Mouse (Mus musculus): ENCODE data around the gene Wdr20. TPM values are rescaled to one million over a fixed set of nuclear protein-coding genes. Genes with fewer than 3 reads are reported as not detected.

Wdr20 gene
- polyA plus RNA-seq, 1 experiment from 2014 or later = 24.5 TPM

GRCm38 (mm10) chr12:110822366-110822765 lies 84.6 kb downstream of the Wdr20 start:
- ATAC-seq (ENCODE audit: insufficient number of reproducible peaks, low FRiP score, low TSS enrichment, low read depth) = no peak
- Histone ChIP-seq H3K9ac (no peak overlapping the region), H3K4me1 (no peaks in the 10 kb centered on the region), H3K27me3 (no peaks in the 10 kb centered on the region), H3K4me3 (replicated peaks) (no peak overlapping the region), H3K9me3 (replicated peaks) (no peaks in the 10 kb centered on the region), H3K36me3 (no peaks in the 10 kb centered on the region), H3K4me2 (replicated peaks) (no peak overlapping the region), H3K27ac (replicated peaks) (no peak overlapping the region)
- 86% methylated on average over 7 of the region's 7 CpGs for WGBS

- Histone ChIP-seq H3K4me3 (replicated peaks) (no peak overlapping the region), H3K27ac (replicated peaks) (no peak overlapping the region), H3K36me3 (no peaks in the 10 kb centered on the region), H3K27me3 (no peaks in the 10 kb centered on the region), H3K4me1 (no peaks in the 10 kb centered on the region), H3K9ac (no peak overlapping the region), H3K9me3 (replicated peaks) (no peaks in the 10 kb centered on the region), H3K4me2 (replicated peaks) (no peak overlapping the region)
- WGBS = 94% methylated on average over 4 of the region's 4 CpGs
- no peak for ATAC-seq (ENCODE audit: insufficient number of reproducible peaks, low FRiP score, low TSS enrichment, low read depth)
Measured at GRCm38 (mm10) chr12:110828908-110829307, 91.2 kb downstream of the Wdr20 start.

GRCm38 (mm10) chr12:110830293-110831024 lies 92.7 kb downstream of the Wdr20 start:
- Histone ChIP-seq H3K4me2 (replicated peaks) (no peak overlapping the region), H3K27ac (replicated peaks) (no peak overlapping the region), H3K36me3 (no peaks in the 10 kb centered on the region), H3K27me3 (no peaks in the 10 kb centered on the region), H3K9ac (no peak overlapping the region), H3K4me3 (replicated peaks) (no peak overlapping the region), H3K4me1 (no peaks in the 10 kb centered on the region), H3K9me3 (replicated peaks) (no peaks in the 10 kb centered on the region)
- 78% methylated on average over 9 of the region's 11 CpGs for WGBS
- ATAC-seq (ENCODE audit: insufficient number of reproducible peaks, low FRiP score, low TSS enrichment, low read depth) = no peak

GRCm38 (mm10) chr12:110835182-110835581 lies 97.4 kb downstream of the Wdr20 start:
- Histone ChIP-seq H3K27ac (replicated peaks) (no peak overlapping the region), H3K9ac (no peak overlapping the region), H3K9me3 (replicated peaks) (no peaks in the 10 kb centered on the region), H3K4me3 (replicated peaks) (no peak overlapping the region), H3K27me3 (no peaks in the 10 kb centered on the region), H3K4me1 (peaks cover 14% of the 10 kb centered on the region), H3K36me3 (no peaks in the 10 kb centered on the region), H3K4me2 (replicated peaks) (no peak overlapping the region)
- WGBS = 99% methylated on average over 3 of the region's 3 CpGs
- no peak for ATAC-seq (ENCODE audit: insufficient number of reproducible peaks, low FRiP score, low TSS enrichment, low read depth)

- Histone ChIP-seq H3K27ac (replicated peaks) (peak overlapping the region; percentile 35; the same call in 1 of the 2 replicates), H3K9ac (no peak overlapping the region), H3K4me1 (peaks cover 14% of the 10 kb centered on the region), H3K36me3 (no peaks in the 10 kb centered on the region), H3K4me3 (replicated peaks) (no peak overlapping the region), H3K27me3 (no peaks in the 10 kb centered on the region), H3K9me3 (replicated peaks) (no peaks in the 10 kb centered on the region), H3K4me2 (replicated peaks) (no peak overlapping the region)
- ATAC-seq (ENCODE audit: insufficient number of reproducible peaks, low FRiP score, low TSS enrichment, low read depth) = no peak
- 35% methylated on average over 6 of the region's 6 CpGs for WGBS
Measured at GRCm38 (mm10) chr12:110836729-110837128, 99.0 kb downstream of the Wdr20 start.

GRCm38 (mm10) chr12:110837192-110837841 lies 99.6 kb downstream of the Wdr20 start:
- no peaks in the 10 kb centered on the region for H3K9me3 ChIP-seq (replicated peaks)
- no peak overlapping the region for H3K4me3 ChIP-seq (replicated peaks)
- WGBS = 28% methylated on average over 5 of the region's 5 CpGs

GRCm38 (mm10) chr12:110837850-110838249 lies 100.1 kb downstream of the Wdr20 start:
- no peaks in the 10 kb centered on the region for H3K27me3 ChIP-seq
- H3K4me1 ChIP-seq = peaks cover 14% of the 10 kb centered on the region
- H3K4me2 ChIP-seq (replicated peaks) = no peak overlapping the region
- H3K27ac ChIP-seq (replicated peaks) = no peak overlapping the region
- no peak for ATAC-seq (ENCODE audit: insufficient number of reproducible peaks, low FRiP score, low TSS enrichment, low read depth)
- no peaks in the 10 kb centered on the region for H3K36me3 ChIP-seq
- H3K9me3 ChIP-seq (replicated peaks) = no peaks in the 10 kb centered on the region
- no peak overlapping the region for H3K9ac ChIP-seq
- 81% methylated on average over 8 of the region's 8 CpGs for WGBS
- H3K4me3 ChIP-seq (replicated peaks) = no peak overlapping the region

More at GRCm38 (mm10) chr12:110837192-110837841, 99.6 kb downstream of the Wdr20 start:
- no peak for ATAC-seq (ENCODE audit: insufficient number of reproducible peaks, low FRiP score, low TSS enrichment, low read depth)
- no peak overlapping the region for H3K9ac ChIP-seq
- no peak overlapping the region for H3K4me2 ChIP-seq (replicated peaks)
- peak overlapping the region; percentile 35 for H3K27ac ChIP-seq (replicated peaks)
- no peaks in the 10 kb centered on the region for H3K27me3 ChIP-seq
- peaks cover 14% of the 10 kb centered on the region for H3K4me1 ChIP-seq
- H3K36me3 ChIP-seq = no peaks in the 10 kb centered on the region

- peak within 1 kb of the TSS; percentile 49 for H3K9ac ChIP-seq
- no peaks in the 10 kb centered on the region for H3K9me3 ChIP-seq (replicated peaks)
- H3K4me3 ChIP-seq (replicated peaks) = peak within 1 kb of the TSS; percentile 76
- peak within 1 kb of the TSS; percentile 60 for H3K27ac ChIP-seq (replicated peaks)
- ATAC-seq (ENCODE audit: insufficient number of reproducible peaks, low FRiP score, low TSS enrichment, low read depth) = peak; percentile 80
- H3K27me3 ChIP-seq = no peaks in the 10 kb centered on the region
- WGBS = under 1% methylated on average over 71 of the region's 71 CpGs
- no peaks in the 10 kb centered on the region for H3K36me3 ChIP-seq
- H3K4me2 ChIP-seq (replicated peaks) = peak within 1 kb of the TSS; percentile 60
- peaks cover 23% of the 10 kb centered on the region for H3K4me1 ChIP-seq
Measured at GRCm38 (mm10) chr12:110840348-110841198, 102.8 kb downstream of the Wdr20 start, which contains the start of gene Mok. Gene Mok, minus strand, starts transcription at chr12:110840939.

- no peaks in the 10 kb centered on the region for H3K9me3 ChIP-seq (replicated peaks)
- H3K27me3 ChIP-seq = no peaks in the 10 kb centered on the region
- no peak overlapping the region for H3K4me2 ChIP-seq (replicated peaks)
- no peak for ATAC-seq (ENCODE audit: insufficient number of reproducible peaks, low FRiP score, low TSS enrichment, low read depth)
- 68% methylated on average over 5 of the region's 5 CpGs for whole genome bisulfite sequencing
- no peak overlapping the region for H3K9ac ChIP-seq
- H3K27ac ChIP-seq (replicated peaks) = no peak overlapping the region
- H3K36me3 ChIP-seq = no peaks in the 10 kb centered on the region
- H3K4me3 ChIP-seq (replicated peaks) = no peak overlapping the region
- H3K4me1 ChIP-seq = peaks cover 31% of the 10 kb centered on the region
Measured at GRCm38 (mm10) chr12:110841731-110842493, 104.2 kb downstream of the Wdr20 start.

GRCm38 (mm10) chr12:110843194-110844048 lies 105.7 kb downstream of the Wdr20 start:
- Histone ChIP-seq H3K4me3 (replicated peaks) (peak overlapping the region; percentile 62), H3K4me2 (replicated peaks) (peak overlapping the region; percentile 69), H3K9me3 (replicated peaks) (no peaks in the 10 kb centered on the region), H3K27me3 (no peaks in the 10 kb centered on the region), H3K27ac (replicated peaks) (no peak overlapping the region), H3K4me1 (peaks cover 25% of the 10 kb centered on the region), H3K36me3 (no peaks in the 10 kb centered on the region), H3K9ac (peak overlapping the region; percentile 48)
- 17% methylated on average over 32 of the region's 32 CpGs for WGBS
- 0 out of 2 replicates have a peak, but pooled peaks have one; percentile 21 for ATAC-seq (ENCODE audit: insufficient number of reproducible peaks, low FRiP score, low TSS enrichment, low read depth)

Measured in embryonic facial prominence, embryonic 15.5 days (tissue).